Mouse (Mus musculus): Measurements from ENCODE around the gene Xpnpep1. TPM values are rescaled to one million over a fixed set of nuclear protein-coding genes. Genes with fewer than 3 reads are reported as not detected.

The Xpnpep1 gene
- polyA plus RNA-seq (2015; fragmentation: Illumina TruSeq; extraction: RNeasy Lipid Tissue Mini Kit (QIAGEN cat#74804); ENCODE audit: insufficient read depth, low replicate concordance): 27.1 TPM

GRCm38 (mm10) chr19:53040164-53041132 is at the start of gene Xpnpep1:
Gene Xpnpep1 (minus strand): TSS chr19:53040214.

Other genes starting within 250 kb of the Xpnpep1 start
- 139 TPM for gene Add3, start 100.2 kb upstream of the Xpnpep1 start, polyA plus RNA-seq (2015; fragmentation: Illumina TruSeq; extraction: RNeasy Lipid Tissue Mini Kit (QIAGEN cat#74804); ENCODE audit: insufficient read depth, low replicate concordance)

Measured in spleen, adult 10 weeks (tissue).